Mouse (Mus musculus): ENCODE data around the gene Plac1.

GRCm38 (mm10) chrX:53162589-53162988 is 77.3 kb downstream of the Plac1 start:
- TF ChIP-seq CTCF (IDR thresholded peaks at IDR 0.05; ENCODE audit: borderline replicate concordance, insufficient read depth, low read depth, low read length) (no peak), POLR2A (IDR thresholded peaks at IDR 0.05; ENCODE audit: borderline replicate concordance, insufficient read depth, low read length) (no peak)
